Mouse (Mus musculus): ENCODE measurements around the gene Il2ra.
"Not testable (repeated sequence)": the region's sequence is repeated elsewhere in the genome, so short reads cannot be mapped to it uniquely, and the experiment has no call there.

Il2ra gene

DNA sequence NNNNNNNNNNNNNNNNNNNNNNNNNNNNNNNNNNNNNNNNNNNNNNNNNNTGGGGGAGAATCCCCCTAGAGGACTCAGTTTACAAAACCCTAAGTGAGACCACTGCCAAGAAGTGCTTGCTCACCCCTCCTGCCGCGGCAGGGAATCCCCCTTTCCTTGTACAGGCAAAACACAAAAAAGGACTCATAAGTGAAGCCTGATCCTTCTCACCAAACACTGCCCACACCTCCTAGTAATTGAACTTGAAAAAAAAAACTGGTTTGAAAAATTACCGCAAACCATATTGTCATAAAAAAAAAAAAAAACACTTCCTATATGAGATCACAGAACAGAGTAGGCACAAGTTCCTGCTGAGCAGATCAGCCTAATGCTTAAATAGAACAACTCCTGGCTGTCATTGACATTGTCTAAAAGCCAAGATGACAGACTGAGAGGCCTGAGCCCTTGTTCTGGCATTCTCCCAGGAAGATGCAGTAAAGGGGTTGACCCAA, at the start of gene Il2ra:
Gene Il2ra, plus strand, starts transcription at position 357 of the 491 bp plus-strand sequence.
- DNase-seq (ENCODE audit: low read depth, low spot score): peak; percentile 78

GRCm38 (mm10) chr2:11596690-11597089, 45.9 kb upstream of the Il2ra start:
- no peak for DNase-seq (ENCODE audit: low read depth, low spot score)

GRCm38 (mm10) chr2:11597906-11598305, 44.7 kb upstream of the Il2ra start:
- no peak for DNase-seq (ENCODE audit: low read depth, low spot score)

DNA sequence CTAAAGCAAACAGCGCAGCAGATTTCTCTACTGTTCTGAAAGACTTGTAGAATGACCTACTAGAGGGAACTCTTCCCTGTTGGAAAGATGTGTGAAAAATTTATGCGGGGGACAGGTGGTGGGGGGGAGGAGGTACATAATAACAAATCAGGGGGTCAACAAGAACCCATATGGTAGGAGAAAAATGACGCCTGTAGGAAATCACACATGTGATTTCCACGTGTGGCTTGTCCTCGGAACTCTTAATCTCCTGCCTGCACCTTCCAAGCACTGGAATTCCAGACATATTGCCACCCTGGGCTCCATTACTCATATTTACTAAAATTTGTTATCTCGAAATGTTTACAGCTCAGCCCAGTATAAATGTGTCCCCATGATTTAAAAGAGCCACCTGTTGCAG, 40.8 kb upstream of the Il2ra start:
- no peak for DNase-seq (ENCODE audit: low read depth, low spot score)

DNA sequence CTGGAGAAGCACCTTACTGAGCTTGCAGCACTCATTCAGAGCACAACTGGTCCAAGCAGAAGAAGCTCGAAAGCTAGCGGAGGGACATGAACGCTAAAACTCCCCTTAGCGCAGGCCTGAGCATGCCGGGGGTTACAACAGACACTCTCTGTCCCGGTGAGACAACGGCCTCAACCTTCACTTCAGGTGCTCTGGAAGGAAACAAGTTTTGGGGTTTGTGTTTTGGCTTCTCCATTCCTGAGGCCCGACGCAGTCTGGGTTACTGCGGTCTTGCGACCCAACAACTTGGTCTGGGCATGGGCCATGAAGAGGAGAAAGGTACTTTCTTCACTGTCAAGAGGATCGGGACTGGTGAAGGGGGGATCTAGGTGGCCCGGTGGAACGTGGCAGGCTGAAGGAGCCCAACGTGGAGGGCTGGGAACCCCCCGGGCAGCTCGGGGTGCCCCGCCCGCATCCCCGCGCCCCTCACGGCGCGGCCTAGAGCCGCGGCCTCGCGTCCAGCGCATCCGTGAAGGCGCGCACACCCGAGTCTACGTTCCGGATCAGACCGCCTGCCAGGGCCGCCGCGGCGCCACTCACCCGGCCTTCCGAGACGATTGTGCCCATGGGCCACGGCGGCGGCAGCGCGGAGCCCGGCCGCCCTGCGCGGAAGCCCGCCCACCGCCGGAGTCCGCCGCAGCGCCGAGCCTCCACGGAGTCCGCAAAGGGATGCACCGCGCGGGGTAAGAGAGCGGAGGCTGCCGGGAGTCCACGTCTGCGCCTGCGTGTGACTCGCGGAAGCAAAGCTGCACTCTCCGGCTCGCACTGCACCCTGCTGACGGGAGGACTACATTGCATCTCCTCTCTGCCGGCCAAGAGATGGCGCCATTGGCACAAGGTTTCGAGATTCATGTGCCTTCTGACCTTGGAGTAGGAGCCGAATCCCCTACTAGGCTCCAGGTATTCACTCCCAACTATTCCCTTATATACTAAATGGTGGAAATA, 39.8 kb upstream of the Il2ra start:
- peak; percentile 94 for DNase-seq (ENCODE audit: low read depth, low spot score)

GRCm38 (mm10) chr2:11604053-11604452, 38.6 kb upstream of the Il2ra start, which contains the start of gene Rbm17:
Gene Rbm17, minus strand, starts transcription at chr2:11604153.
- DNase-seq (ENCODE audit: low read depth, low spot score): no peak

DNA sequence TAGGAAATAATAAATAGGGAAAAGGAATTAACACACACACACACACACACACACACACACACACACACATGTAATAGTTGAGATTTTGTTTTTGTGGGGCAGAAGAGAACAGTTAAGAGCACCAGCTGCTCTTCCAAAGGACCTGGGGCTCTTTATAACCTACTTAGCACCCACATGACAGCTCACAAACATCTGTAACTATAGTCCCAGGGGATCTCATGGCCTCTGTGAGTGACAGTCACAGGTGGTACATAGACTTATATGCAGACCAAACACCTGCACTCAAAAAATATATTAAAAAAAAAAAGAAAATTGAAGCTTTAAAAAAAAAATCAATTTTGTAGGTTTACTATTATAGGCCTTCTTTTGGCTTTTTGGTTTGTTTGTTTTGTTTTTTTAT, 37.7 kb upstream of the Il2ra start:
- no peak for DNase-seq (ENCODE audit: low read depth, low spot score)

DNA sequence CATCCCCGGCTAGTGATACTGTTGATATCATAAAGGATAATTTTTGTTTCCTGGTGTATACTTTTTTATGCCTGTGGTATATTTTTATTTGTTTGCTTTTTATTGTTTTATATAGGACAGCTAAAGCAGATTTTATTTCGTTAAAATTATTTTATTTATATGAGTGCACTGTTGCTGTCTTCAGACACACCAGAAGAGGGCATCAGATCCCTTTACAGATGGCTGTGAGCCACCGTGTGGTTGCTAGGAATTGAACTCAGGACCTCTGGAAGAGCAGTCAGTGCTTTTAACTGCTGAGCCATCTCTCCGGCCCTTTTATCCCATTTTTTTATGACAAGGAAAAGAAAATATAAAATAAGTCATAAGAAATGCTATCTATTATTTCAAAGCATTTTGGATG, 35.9 kb upstream of the Il2ra start:
- DNase-seq (ENCODE audit: low read depth, low spot score): not testable (repeated sequence)

DNA sequence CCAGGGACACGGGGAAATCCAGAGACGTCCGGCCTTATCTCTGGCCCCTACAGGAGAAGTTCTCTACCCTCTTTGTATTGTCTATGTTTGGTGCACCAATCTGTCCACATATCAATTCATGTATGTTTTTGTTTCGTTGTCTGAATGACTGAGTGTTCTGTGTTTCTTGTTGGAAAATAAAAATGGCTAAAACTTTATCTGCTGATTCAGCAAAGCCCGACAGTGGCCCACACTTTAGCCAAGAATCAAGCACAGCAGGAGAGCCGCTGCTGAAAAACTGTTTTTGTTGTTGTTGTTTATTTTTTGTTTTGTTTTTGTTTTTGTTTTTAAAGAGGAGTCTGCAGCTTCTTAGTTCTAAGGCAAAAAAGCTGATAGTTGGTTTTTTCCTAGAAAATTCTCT, 29.7 kb upstream of the Il2ra start:
- not testable (repeated sequence) for DNase-seq (ENCODE audit: low read depth, low spot score)

- peak; percentile 67 for DNase-seq (ENCODE audit: low read depth, low spot score)
Measured at GRCm38 (mm10) chr2:11616846-11617245, 25.8 kb upstream of the Il2ra start.

DNA sequence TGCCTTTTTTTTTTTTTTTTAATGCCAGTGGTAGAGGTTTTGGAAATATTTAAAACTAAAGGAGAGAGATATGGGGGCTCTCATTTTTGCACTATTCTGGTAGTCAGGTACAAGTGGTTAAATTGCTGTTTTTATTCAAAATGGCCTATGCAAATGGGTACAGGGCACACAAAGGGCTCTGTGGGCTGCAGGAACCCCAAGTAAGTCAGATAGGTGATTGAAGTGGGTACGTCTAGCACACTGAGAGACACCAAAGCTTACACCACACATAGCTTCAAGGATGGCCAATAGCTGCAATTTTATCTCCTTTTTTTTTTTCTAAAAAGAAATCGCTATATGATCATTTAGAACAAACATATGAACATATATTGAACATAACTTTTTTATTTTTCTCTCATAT, 23.0 kb upstream of the Il2ra start:
- DNase-seq (ENCODE audit: low read depth, low spot score): peak; percentile 36

DNA sequence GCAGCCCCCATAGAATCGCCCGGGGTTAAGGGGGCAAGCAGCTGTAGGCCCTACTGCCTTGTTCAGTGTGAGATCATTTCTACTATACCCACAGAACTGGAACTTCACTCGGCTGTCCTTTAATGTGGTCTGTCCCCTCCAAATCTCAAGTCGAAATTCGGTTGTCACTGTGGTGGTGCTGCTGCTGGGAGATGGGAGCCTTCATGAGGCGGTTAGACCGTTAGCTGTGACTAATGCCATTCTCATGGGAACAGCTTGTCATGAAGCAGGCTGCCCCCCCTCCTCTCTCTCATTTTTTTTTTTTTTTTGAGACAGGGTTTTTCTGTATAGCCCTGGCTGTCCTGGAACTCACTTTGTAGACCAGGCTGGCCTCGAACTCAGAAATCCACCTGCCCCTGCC, 19.4 kb upstream of the Il2ra start:
- no peak for DNase-seq (ENCODE audit: low read depth, low spot score)

- DNase-seq (ENCODE audit: low read depth, low spot score): no peak
Measured at GRCm38 (mm10) chr2:11623726-11624125, 18.9 kb upstream of the Il2ra start.

GRCm38 (mm10) chr2:11625890-11626289, 16.7 kb upstream of the Il2ra start, which contains the start of gene Gm17490:
Gene Gm17490, minus strand, starts transcription at chr2:11626264.
- DNase-seq (ENCODE audit: low read depth, low spot score): no peak

- DNase-seq (ENCODE audit: low read depth, low spot score): peak; percentile 43
Measured at GRCm38 (mm10) chr2:11635035-11635434, 7.6 kb upstream of the Il2ra start.

DNA sequence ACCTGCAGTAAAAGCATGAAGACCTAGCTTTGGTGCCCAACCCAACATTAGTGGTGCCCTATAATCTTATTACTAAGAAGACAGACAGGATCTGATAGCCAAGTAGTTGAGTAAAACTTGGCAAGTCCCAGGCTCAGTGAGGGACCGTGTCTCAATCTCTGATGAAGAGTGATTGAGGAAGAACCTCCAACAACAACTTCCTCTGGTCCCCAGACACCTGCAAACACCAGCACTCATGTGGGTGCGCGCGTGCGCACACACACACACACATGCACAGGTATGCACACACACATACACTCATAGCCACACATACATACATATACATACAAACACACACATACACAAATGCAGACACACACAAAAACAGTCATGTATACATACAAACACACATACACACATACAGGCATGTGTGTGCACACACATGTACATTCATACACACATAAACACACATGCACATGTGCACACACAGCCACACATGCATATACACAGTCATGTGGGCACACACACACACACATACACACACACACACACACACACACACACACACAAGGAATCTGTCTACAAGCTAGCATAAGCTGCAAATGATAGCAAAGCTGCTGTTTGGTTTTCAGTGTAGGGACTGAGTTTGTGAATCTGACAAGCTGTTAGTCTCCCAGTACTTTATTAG, 7.0 kb upstream of the Il2ra start:
- peak; percentile 53 for DNase-seq (ENCODE audit: low read depth, low spot score)

GRCm38 (mm10) chr2:11636138-11636480, 6.5 kb upstream of the Il2ra start:
- no peak for DNase-seq (ENCODE audit: low read depth, low spot score)

- DNase-seq (ENCODE audit: low read depth, low spot score): peak; percentile 52
Measured at GRCm38 (mm10) chr2:11637115-11637514, 5.5 kb upstream of the Il2ra start.

GRCm38 (mm10) chr2:11644057-11644456, 1.4 kb downstream of the Il2ra start:
- no peak for DNase-seq (ENCODE audit: low read depth, low spot score)

DNA sequence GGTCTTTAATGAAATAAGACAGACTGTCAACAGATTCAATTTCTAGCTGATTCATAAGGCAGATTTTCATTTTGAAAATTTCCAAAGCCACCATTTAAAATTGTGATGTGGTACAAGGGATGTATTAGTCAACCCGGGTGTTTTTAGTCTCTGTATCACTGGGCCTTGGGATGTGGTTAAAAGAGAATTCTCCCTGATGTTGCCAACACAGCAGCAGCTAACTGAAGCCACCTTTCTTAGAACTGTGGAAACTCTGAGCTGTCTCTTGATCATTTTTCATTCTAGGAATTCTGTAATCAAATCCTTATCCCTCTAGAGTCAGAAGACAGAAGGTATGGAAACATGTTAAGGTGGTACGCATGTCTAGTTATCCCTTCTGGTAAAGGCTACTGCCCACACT, 2.7 kb downstream of the Il2ra start:
- DNase-seq (ENCODE audit: low read depth, low spot score): peak; percentile 44

- peak; percentile 75 for DNase-seq (ENCODE audit: low read depth, low spot score)
Measured at GRCm38 (mm10) chr2:11651476-11651875, 8.9 kb downstream of the Il2ra start.

DNA sequence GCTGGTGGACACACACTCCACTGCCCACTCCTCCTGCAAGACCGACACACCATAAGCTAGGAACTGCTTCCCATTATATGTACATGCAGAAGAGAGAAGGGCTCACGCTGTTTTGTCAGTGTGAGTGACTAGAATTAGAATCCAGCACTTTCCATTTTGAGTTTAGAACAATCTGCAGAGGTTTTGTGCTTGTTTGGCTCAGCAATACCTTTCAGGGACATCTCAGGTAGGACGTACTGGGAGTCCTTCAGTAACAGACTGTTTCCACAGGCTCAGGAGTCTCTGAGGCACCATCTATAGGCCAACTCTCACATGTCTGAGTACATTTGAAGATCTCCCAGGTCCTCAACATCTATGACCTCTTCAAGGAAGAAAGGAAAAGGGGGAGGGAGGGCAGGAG, 9.6 kb downstream of the Il2ra start:
- peak; percentile 24 for DNase-seq (ENCODE audit: low read depth, low spot score)

Data from CD4-positive helper T cell, adult 2 months (primary cell).